Mouse (Mus musculus): ENCODE results near the gene Gnb3. TPM values are rescaled to one million over a fixed set of nuclear protein-coding genes. Genes with fewer than 3 reads are reported as not detected.
"Not testable (repeated sequence)": the region's sequence is repeated elsewhere in the genome, so short reads cannot be mapped to it uniquely, and the experiment has no call there.

Gene Gnb3
- polyA plus RNA-seq, 1 experiment from 2014 or later: 0.09 TPM

- no peak for ATAC-seq
- in situ Hi-C loops (cut with MboI; ENCODE audit: low pct_unique_long_range_greater_than_20kb): no loop called here
- H3K27me3 ChIP-seq: no peaks in the 10 kb centered on the region
- TF ChIP-seq CTCF (IDR thresholded peaks at IDR 0.05): no peak
- DNase-seq (ENCODE audit: low read depth, low spot score): no peak
- CTCF ChIA-PET: interaction anchor here (1.2 to 1.4 kb wide), 2 partner anchors 15 to 52 kb away, joined by 3 to 5 read pairs; no protein-coding TSS in a partner anchor
- POLR2A ChIA-PET: interaction anchor here (1.3 to 6.4 kb wide), 6 partner anchors 10 to 124 kb away, joined by 3 to 27 read pairs (median 3); partner anchors contain the start of genes Cdca3 and Usp5
Observed at GRCm38 (mm10) chr6:124811403-124811665, 28.7 kb downstream of the Gnb3 start.

GRCm38 (mm10) chr6:124810566-124811402, 29.3 kb downstream of the Gnb3 start:
- ChIA-PET POLR2A (interaction anchor here (1.4 to 6.4 kb wide), 5 partner anchors 11 to 124 kb away, joined by 3 to 27 read pairs (median 3); partner anchors contain the start of genes Cdca3 and Usp5), CTCF (interaction anchor here (1.2 to 1.8 kb wide), 3 partner anchors 15 to 52 kb away, joined by 3 to 5 read pairs (median 4); no protein-coding TSS in a partner anchor)
- ATAC-seq; in situ Hi-C loops (cut with MboI; ENCODE audit: low pct_unique_long_range_greater_than_20kb); H3K27me3 ChIP-seq; DNase-seq (ENCODE audit: low read depth, low spot score): not testable (repeated sequence)

DNA sequence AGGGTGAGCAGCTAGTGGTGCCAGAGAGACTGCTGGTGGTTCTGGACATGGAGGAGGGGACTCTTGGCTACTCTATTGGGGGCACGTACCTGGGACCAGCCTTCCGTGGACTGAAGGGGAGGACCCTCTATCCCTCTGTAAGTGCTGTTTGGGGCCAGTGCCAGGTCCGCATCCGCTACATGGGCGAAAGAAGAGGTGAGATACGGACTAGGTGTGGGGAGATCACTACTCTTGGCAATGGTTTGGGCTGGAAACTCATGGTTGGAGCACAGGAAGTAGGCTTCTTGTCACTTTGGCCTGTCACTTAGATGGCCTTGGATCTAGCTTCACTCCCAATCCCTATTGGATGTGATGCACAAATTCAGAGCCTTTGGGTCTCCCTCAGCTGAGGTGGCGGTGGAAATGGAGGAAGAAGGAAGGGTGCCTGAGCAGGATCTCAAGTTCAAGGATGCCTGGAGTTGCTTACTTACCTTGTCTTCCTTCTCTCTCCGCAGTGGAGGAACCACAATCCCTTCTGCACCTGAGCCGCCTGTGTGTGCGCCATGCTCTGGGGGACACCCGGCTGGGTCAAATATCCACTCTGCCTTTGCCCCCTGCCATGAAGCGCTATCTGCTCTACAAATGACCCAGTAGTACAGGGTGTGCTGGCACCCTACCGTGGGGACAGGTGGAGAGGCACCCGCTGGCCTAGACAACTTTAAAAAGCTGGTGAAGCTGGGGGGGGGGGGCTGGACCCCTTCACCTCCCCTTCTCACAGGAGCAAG, 30.1 kb downstream of the Gnb3 start:
- ChIA-PET CTCF (interaction anchor here (0.8 to 1.8 kb wide), 7 partner anchors 10 to 67 kb away, joined by 3 to 4 read pairs (median 3); no protein-coding TSS in a partner anchor), POLR2A (interaction anchor here (0.9 to 6.4 kb wide), 4 partner anchors 19 to 65 kb away, joined by 3 to 27 read pairs (median 4); partner anchors contain the start of genes Cdca3 and Usp5)
- ATAC-seq (no peak), DNase-seq (ENCODE audit: low read depth, low spot score) (no peak)
- in situ Hi-C loops (cut with MboI; ENCODE audit: low pct_unique_long_range_greater_than_20kb): no loop called here
- no peaks in the 10 kb centered on the region for H3K27me3 ChIP-seq
- TF ChIP-seq CTCF (IDR thresholded peaks at IDR 0.05): no peak

- no peak for TF ChIP-seq CTCF (IDR thresholded peaks at IDR 0.05)
- ChIA-PET CTCF (interaction anchor here (0.8 to 1.8 kb wide), 6 partner anchors 11 to 66 kb away, joined by 3 to 4 read pairs (median 4); no protein-coding TSS in a partner anchor), POLR2A (interaction anchor here (0.7 to 6.4 kb wide), 7 partner anchors 13 to 64 kb away, joined by 3 to 27 read pairs (median 4); partner anchors contain the start of genes Cdca3 and Usp5)
- in situ Hi-C loops (cut with MboI; ENCODE audit: low pct_unique_long_range_greater_than_20kb): no loop called here
- ATAC-seq (peak; percentile 24), DNase-seq (ENCODE audit: low read depth, low spot score) (no peak)
- H3K27me3 ChIP-seq: no peaks in the 10 kb centered on the region
Observed at GRCm38 (mm10) chr6:124809052-124809774, 30.9 kb downstream of the Gnb3 start.

- TF ChIP-seq CTCF (IDR thresholded peaks at IDR 0.05): no peak
- no peaks in the 10 kb centered on the region for H3K27me3 ChIP-seq
- ATAC-seq (peak; percentile 60), DNase-seq (ENCODE audit: low read depth, low spot score) (no peak)
- CTCF ChIA-PET: interaction anchor here (0.9 to 1.8 kb wide), 4 partner anchors 14 to 38 kb away, joined by 3 to 4 read pairs (median 4); no protein-coding TSS in a partner anchor
- POLR2A ChIA-PET: interaction anchor here (0.7 to 6.4 kb wide), 10 partner anchors 14 to 63 kb away, joined by 3 to 27 read pairs (median 3); partner anchors contain the start of genes Cdca3 and Usp5
- in situ Hi-C loops (cut with MboI; ENCODE audit: low pct_unique_long_range_greater_than_20kb): no loop called here
Observed at GRCm38 (mm10) chr6:124808358-124809012, 31.6 kb downstream of the Gnb3 start, which contains the start of gene Spsb2. Spsb2 (plus strand) TSS chr6:124808661.

- DNase-seq (ENCODE audit: low read depth, low spot score): no peak
- no peak for TF ChIP-seq CTCF (IDR thresholded peaks at IDR 0.05)
- in situ Hi-C loops (cut with MboI; ENCODE audit: low pct_unique_long_range_greater_than_20kb): no loop called here
- ChIA-PET POLR2A (interaction anchor here (1.1 to 6.4 kb wide), 5 partner anchors 16 to 49 kb away, joined by 3 to 27 read pairs (median 3); partner anchors contain the start of genes Cdca3 and Usp5), CTCF (interaction anchor here (1.1 to 1.4 kb wide), 2 partner anchors 12 to 26 kb away, joined by 3 to 4 read pairs; no protein-coding TSS in a partner anchor)
- no peaks in the 10 kb centered on the region for H3K27me3 ChIP-seq
- ATAC-seq: no peak
Observed at GRCm38 (mm10) chr6:124807986-124808357, 32.1 kb downstream of the Gnb3 start.

DNA sequence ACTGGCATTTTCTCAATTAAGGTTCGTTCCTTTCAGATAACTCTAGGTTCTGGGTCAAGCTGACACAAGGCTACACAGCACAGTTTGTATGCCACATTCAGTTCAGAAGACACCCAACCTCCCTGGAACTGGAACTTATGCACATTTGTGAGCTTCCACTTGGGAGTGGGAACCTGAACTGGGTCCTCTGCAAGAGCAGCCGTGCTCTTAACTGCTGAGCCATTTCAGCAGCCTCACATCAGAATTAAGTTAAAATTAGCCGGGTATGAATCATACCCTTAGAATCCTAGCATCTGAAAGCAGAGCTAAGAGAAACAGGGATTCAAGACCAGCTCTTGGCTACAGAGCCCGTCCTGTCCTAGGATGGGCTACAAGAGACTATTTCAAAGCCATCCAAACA, 32.7 kb downstream of the Gnb3 start:
- H3K27me3 ChIP-seq: no peaks in the 10 kb centered on the region
- no peak for TF ChIP-seq CTCF (IDR thresholded peaks at IDR 0.05)
- CTCF ChIA-PET: interaction anchor here (1.1 to 1.4 kb wide), 2 partner anchors 11 to 25 kb away, joined by 3 to 4 read pairs; no protein-coding TSS in a partner anchor
- POLR2A ChIA-PET: interaction anchor here (1.1 to 6.4 kb wide), 4 partner anchors 15 to 48 kb away, joined by 3 to 27 read pairs (median 3); partner anchors contain the start of genes Cdca3 and Usp5
- in situ Hi-C loops (cut with MboI; ENCODE audit: low pct_unique_long_range_greater_than_20kb): no loop called here
- ATAC-seq: no peak
- DNase-seq (ENCODE audit: low read depth, low spot score): no peak

GRCm38 (mm10) chr6:124806446-124807140, 33.5 kb downstream of the Gnb3 start:
- CTCF ChIA-PET: interaction anchor here (0.7 to 2.1 kb wide), 4 partner anchors 10 to 354 kb away, joined by 3 to 7 read pairs (median 4); no protein-coding TSS in a partner anchor

More at GRCm38 (mm10) chr6:124806446-124807140, 33.5 kb downstream of the Gnb3 start:
- no peaks in the 10 kb centered on the region for H3K27me3 ChIP-seq
- POLR2A ChIA-PET: interaction anchor here (0.6 to 1.5 kb wide), 6 partner anchors 13 to 113 kb away, joined by 3 to 6 read pairs (median 4); no protein-coding TSS in a partner anchor
- ATAC-seq (no peak), DNase-seq (ENCODE audit: low read depth, low spot score) (no peak)
- TF ChIP-seq CTCF (IDR thresholded peaks at IDR 0.05): no peak
- in situ Hi-C loops (cut with MboI; ENCODE audit: low pct_unique_long_range_greater_than_20kb): no loop called here

Measured in Patski (cell line).